Mouse (Mus musculus) cerebellum, adult 2 months (tissue): ENCODE measurements around the gene Ahcyl2. TPM values are rescaled to one million over a fixed set of nuclear protein-coding genes. Genes with fewer than 3 reads are reported as not detected.

Source experiments
- DNase-seq, 2 experiments: peaks; one replicate each; pipeline ENCODE4 v3.0.0; 2021
- H3K27ac ChIP-seq: fragments of 200-500 bp; 2 replicates; pipeline ENCODE4 v1.5.1; 2012; ENCODE audit warnings: low read length, control low read depth, inconsistent platforms; ENCODE audit not compliant: insufficient read depth
- H3K27me3 ChIP-seq: fragments of 200-500 bp; 2 replicates; pipeline ENCODE4 v1.6.1; 2012; ENCODE audit warnings: inconsistent platforms, mild to moderate bottlenecking, low read length, moderate library complexity; ENCODE audit not compliant: control insufficient read depth, insufficient read depth
- H3K4me1 ChIP-seq: fragments of 200-500 bp; 2 replicates; pipeline ENCODE4 v1.6.1; 2011; ENCODE audit warnings: low read length; ENCODE audit not compliant: control insufficient read depth, insufficient read depth
- H3K4me3 ChIP-seq: fragments of 200-500 bp; replicated peaks from 2 replicates; pipeline ENCODE3; 2011; ENCODE audit warnings: mild to moderate bottlenecking, low read depth, low read length, control low read depth; ENCODE audit not compliant: insufficient read depth
- CTCF ChIP-seq: fragments of 200-500 bp; IDR thresholded peaks from 2 replicates; pipeline ENCODE4 v1.5.1; 2011; ENCODE audit warnings: low read depth, mild to moderate bottlenecking, control low read depth, low read length, moderate library complexity, borderline replicate concordance; ENCODE audit not compliant: insufficient read depth
- POLR2A ChIP-seq: fragments of 200-500 bp; IDR thresholded peaks from 2 replicates; pipeline ENCODE4 v1.6.1; 2011; ENCODE audit warnings: low read length, control low read depth, borderline replicate concordance; ENCODE audit not compliant: insufficient read depth
- WGBS: fragments of 180-500 bp; shearing (Covaris S2); methylation state at CpG from one replicate; pipeline ENCODE4 v1.1.7; 2018; 5-methylcytosine and 5-hydroxymethylcytosine counted together
- polyA plus RNA-seq: library from polyadenylated mRNA; depleted of rRNA; stranded (reverse); fragments of >200 nt; gene quantifications from 2 replicates; pipeline ENCODE4 v1.2.3, GENCODE M21; 2012

The Ahcyl2 gene
- polyA plus RNA-seq, 1 experiment = 123 TPM

DNA sequence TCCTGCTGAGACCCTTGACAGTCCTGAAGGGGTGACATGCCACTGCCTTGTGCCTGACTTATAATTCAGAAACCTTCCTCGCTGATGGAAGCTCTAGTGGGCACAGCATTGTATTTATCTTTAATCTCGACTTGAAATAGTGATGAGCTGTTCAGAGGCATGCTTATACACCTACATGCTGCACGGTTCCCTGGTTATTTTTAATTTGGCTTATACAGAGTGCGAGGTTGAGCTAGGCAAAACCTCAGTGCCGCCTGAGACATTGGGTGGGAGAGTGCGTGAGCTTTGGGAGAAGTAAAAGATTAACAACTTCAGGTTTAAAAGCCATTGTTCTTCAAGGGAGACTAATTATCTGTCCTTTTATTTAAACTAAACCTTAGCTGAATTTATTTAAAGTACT is 115.1 kb downstream of the Ahcyl2 start:
- no peak overlapping the region for H3K27ac ChIP-seq
- DNase-seq = no peak
- 91% methylated on average over 6 of the region's 6 CpGs for WGBS

DNA sequence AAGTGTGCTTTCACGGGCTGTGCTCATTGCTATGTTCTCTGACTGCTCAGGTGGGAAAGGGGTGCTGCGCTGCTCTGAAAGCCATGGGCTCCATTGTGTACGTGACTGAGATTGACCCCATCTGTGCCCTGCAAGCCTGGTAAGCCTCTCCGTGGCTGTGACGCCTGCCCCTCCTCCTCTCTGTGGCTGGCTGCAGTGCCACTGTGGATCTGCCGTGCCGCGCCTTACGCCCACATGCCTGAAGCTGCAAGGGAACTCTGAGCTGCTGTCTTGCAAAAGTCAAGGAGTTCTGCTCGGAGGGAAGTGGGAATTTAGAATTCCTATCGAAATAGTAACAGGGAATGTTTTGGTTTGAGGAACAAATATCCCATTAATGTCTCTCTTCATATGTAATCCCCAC is 123.3 kb downstream of the Ahcyl2 start:
- H3K27ac ChIP-seq = no peak overlapping the region
- H3K4me3 ChIP-seq = no peak overlapping the region
- H3K4me1 ChIP-seq = no peaks in the 10 kb centered on the region
- WGBS = 67% methylated on average over 11 of the region's 11 CpGs
- H3K27me3 ChIP-seq = no peaks in the 10 kb centered on the region
- no peak for DNase-seq
- no peak for TF ChIP-seq POLR2A
- no peak for TF ChIP-seq CTCF

More for the DNA sequence above, 115.1 kb downstream of the Ahcyl2 start:
- no peaks in the 10 kb centered on the region for H3K27me3 ChIP-seq
- H3K4me3 ChIP-seq = no peak overlapping the region
- TF ChIP-seq POLR2A = no peak
- no peak for TF ChIP-seq CTCF
- H3K4me1 ChIP-seq = no peaks in the 10 kb centered on the region

DNA sequence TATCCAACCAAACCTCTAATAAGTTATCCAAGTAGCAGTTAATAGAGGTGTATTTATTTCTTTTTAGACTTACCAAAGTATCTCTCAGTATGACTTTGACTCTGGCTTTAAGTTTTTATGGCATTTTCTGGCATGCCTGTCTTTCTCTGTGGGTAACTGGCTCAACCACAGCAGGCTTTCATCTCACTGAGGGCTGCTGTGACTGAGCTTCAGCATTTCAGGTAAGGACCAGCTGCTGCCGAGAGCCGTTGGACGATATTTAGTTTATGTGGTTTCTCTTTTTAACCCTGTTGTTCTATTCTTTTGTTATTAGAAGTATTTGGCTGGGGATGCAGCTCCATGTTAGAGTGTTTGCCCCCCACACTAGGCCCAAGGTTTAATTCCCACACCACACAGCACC is 129.2 kb downstream of the Ahcyl2 start:
- TF ChIP-seq POLR2A (no peak), CTCF (no peak)
- no peak overlapping the region for H3K4me3 ChIP-seq
- H3K27me3 ChIP-seq = no peaks in the 10 kb centered on the region
- no peaks in the 10 kb centered on the region for H3K4me1 ChIP-seq
- DNase-seq = no peak
- 93% methylated on average over 3 of the region's 3 CpGs for WGBS
- no peak overlapping the region for H3K27ac ChIP-seq

DNA sequence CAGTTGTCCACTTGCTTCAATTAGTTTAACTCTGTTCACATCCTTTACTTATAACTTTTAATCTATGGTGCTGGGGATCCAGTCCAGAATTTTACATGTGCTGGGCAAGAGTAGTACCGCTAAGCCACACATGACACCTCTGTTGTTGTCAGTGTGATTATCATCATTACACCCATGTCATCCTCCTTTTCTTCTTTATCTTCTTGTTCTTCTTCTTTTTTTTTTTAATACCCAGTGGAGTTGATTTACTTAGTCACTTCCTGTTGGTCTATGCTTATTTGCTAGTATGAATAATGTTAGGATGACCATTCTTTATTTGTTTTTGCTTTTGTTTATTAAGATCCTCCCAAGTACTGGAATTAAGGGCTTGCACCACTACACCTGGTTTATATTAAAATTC is 133.6 kb downstream of the Ahcyl2 start:
- no peak for DNase-seq
- 98% methylated on average over 1 of the region's 1 CpGs for WGBS

GRCm38 (mm10) chr6:29902256-29902655 is 134.4 kb downstream of the Ahcyl2 start:
- Histone ChIP-seq H3K27me3 (no peaks in the 10 kb centered on the region), H3K27ac (no peak overlapping the region), H3K4me1 (no peaks in the 10 kb centered on the region), H3K4me3 (no peak overlapping the region)
- no peak for DNase-seq
- TF ChIP-seq POLR2A = no peak
- no peak for TF ChIP-seq CTCF
- WGBS = 87% methylated on average over 2 of the region's 2 CpGs

More for the DNA sequence above, 133.6 kb downstream of the Ahcyl2 start:
- Histone ChIP-seq H3K27ac (no peak overlapping the region), H3K4me1 (no peaks in the 10 kb centered on the region), H3K4me3 (no peak overlapping the region), H3K27me3 (no peaks in the 10 kb centered on the region)
- TF ChIP-seq POLR2A (no peak), CTCF (no peak)

GRCm38 (mm10) chr6:29903343-29903914 is 135.6 kb downstream of the Ahcyl2 start:
- DNase-seq = no peak
- Histone ChIP-seq H3K27ac (no peak overlapping the region), H3K4me1 (no peaks in the 10 kb centered on the region), H3K27me3 (no peaks in the 10 kb centered on the region), H3K4me3 (no peak overlapping the region)
- WGBS = 93% methylated on average over 3 of the region's 3 CpGs
- no peak for TF ChIP-seq POLR2A
- no peak for TF ChIP-seq CTCF

DNA sequence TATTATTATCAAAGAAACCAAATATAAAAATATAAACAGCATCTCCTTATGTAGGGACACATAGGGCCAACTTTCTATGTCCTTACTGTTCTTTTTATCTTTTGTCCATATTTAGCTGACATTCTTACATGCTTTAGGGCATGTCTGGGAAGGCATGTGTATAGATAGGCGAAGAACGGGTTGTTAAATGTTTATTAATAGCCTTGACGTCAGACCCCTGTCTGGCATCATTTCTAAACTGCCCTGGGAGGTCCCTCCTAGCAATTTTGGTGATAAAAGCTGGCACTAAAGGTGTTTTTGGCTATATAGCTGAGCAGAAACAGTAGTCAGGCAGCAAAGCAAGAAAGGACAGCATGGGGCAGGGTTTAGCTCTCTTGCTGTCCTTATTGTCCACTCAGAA is 136.5 kb downstream of the Ahcyl2 start:
- no peak overlapping the region; the same call in 1 of the 2 replicates for H3K27ac ChIP-seq
- WGBS = 52% methylated on average over 3 of the region's 3 CpGs

DNA sequence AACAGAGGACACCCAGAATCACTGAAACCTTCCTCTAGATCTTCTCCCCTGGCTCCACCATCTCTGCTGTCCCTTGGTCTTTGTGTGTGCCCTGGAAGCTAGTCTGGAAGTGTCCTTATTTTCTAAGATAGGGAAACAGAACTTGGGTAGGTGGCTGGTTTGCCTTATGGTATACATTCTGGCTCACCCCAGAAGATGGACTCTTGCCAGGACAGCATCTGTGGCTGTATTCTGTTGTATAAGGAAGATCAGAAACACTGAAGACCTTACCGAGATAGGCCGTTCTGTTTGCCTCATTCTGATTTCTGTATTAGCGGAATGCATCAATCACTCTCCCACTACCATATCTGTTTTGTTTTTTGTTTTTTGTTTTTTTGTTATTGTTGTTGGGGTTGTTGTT is 142.8 kb downstream of the Ahcyl2 start:
- Histone ChIP-seq H3K27me3 (no peaks in the 10 kb centered on the region), H3K27ac (no peak overlapping the region), H3K4me1 (no peaks in the 10 kb centered on the region), H3K4me3 (no peak overlapping the region)
- no peak for TF ChIP-seq CTCF
- peak in 1 of 2 experiments; percentile 36 for DNase-seq
- 63% methylated on average over 3 of the region's 3 CpGs for WGBS

More for the DNA sequence above, 136.5 kb downstream of the Ahcyl2 start:
- TF ChIP-seq POLR2A (no peak), CTCF (no peak)
- Histone ChIP-seq H3K4me3 (no peak overlapping the region), H3K4me1 (no peaks in the 10 kb centered on the region), H3K27me3 (no peaks in the 10 kb centered on the region)
- DNase-seq = peak in 1 of 2 experiments; percentile 19

GRCm38 (mm10) chr6:29913673-29914072 is 145.9 kb downstream of the Ahcyl2 start:
- H3K4me3 ChIP-seq = no peak overlapping the region
- no peak overlapping the region for H3K27ac ChIP-seq
- no peaks in the 10 kb centered on the region for H3K27me3 ChIP-seq
- no peaks in the 10 kb centered on the region; the same call in 1 of the 2 replicates for H3K4me1 ChIP-seq
- DNase-seq = no peak
- 44% methylated on average over 1 of the region's 1 CpGs for WGBS
- TF ChIP-seq CTCF (no peak), POLR2A (no peak)
